Mouse (Mus musculus) ES-E14 (cell line): ENCODE measurements at regions not wholly inside any gene's neighbourhood (a gene's known extent, or its start where the extent isn't known, plus 50 kb on each side); places are given as distances from the start of the nearest gene placed in this dataset.

Experiments
- MAFK ChIP-seq: IDR thresholded peaks from 2 replicates; pipeline ENCODE4 v1.6.1; 2014; ENCODE audit warnings: mild to moderate bottlenecking, low read depth, low read length, inconsistent platforms; ENCODE audit not compliant: insufficient read depth
- ZC3H11A ChIP-seq: IDR thresholded peaks from 2 replicates; pipeline ENCODE4 v1.6.1; 2012; ENCODE audit warnings: low read depth, mild to moderate bottlenecking, inconsistent platforms, low read length, borderline replicate concordance

DNA sequence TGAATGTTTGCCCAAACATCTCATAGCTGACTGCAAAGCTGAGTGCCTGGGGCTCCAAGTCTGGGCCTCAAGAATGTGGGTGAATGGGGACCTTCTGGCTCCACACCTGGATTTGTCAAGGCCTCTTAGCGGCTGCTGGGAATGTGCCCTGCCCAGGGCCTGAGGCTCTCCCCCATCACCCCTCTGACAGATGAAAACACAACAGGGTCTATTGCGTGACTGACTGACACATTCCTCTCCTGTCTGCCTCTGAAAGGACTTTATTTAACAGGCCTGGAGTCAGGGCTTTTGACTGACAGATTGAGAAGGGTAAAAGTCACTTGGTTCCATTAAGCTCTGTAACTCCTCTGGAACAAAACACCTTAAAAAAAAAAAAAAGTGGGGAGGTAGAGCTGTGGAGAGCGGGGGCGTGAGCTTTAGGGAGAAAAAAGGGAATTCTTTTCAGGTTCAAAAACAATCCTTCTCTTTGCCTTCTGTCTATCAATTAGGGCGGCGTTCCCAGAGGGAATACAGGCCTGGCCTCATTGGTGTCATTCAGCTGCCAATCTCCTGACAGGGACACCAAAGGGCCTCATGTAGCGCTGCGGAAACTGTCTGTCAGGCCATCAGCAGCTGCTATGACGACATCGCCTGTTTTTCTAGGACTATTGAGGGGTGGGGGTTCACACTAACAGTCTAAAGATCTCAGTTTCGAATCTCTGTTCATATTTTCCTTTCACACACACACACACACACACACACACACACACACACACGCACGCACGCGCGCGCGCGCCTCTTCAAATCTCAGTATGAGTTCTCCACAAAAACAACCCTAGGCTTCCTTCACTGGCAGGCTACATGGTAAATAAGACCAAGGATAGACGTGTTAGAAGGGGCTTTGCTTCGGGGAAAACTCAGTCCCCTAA lies 355.4 kb upstream of the Nfe2l3 start:
- no peak for TF ChIP-seq MAFK
- TF ChIP-seq ZC3H11A: no peak
